Mouse (Mus musculus) embryo, embryonic 9.5 days (tissue): ENCODE measurements at regions not wholly inside any gene's neighbourhood (a gene's known extent, or its start where the extent isn't known, plus 50 kb on each side); places are given as distances from the start of the nearest gene placed in this dataset.

ENCODE experiments used
- DNase-seq: peaks from one replicate; pipeline ENCODE4 v3.0.0-alpha.2; 2017; ENCODE audit errors: extremely low spot score

DNA sequence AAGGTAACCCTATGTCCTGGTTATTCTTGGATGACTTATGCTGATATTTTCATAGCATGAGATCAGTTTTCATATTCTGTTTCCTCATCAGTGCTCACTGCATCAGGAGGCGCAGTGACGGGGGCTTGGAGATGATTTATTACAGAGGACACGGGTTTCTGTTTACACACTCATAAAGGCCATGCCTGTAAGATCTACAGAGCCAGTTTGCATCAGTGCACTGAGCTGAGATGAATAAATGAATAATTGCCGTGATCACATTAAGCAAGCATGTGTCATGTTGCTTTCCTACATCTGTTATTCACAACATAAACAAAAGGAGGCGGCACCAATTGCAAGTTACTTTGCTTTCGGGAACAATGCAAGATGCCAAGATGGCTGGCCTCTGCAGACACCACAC lies 271.6 kb downstream of the Rnf144a start:
- DNase-seq = no peak

GRCm38 (mm10) chr12:26130811-26131210 lies 284.2 kb downstream of the Rnf144a start:
- no peak for DNase-seq

DNA sequence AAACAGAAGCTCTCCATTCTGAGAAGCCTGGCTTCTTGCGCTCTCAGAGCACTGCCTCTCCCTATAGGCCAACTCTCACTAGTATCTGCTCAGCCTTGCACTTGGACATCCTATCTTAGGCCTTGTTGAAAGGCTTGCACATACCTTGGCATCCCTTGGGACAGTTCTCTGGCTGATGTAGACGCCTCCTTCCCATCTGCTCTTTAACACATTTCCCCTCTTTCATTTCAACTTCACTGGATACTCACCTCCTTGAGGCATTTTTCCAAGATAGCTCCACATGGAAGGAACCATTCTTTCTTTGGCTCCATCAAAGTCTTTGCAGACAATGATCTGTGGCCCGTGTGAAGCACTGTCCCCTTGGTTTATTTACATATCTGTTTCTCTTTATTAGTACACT lies 285.0 kb downstream of the Rnf144a start:
- no peak for DNase-seq

GRCm38 (mm10) chr12:26129511-26129910 lies 285.5 kb downstream of the Rnf144a start:
- no peak for DNase-seq

DNA sequence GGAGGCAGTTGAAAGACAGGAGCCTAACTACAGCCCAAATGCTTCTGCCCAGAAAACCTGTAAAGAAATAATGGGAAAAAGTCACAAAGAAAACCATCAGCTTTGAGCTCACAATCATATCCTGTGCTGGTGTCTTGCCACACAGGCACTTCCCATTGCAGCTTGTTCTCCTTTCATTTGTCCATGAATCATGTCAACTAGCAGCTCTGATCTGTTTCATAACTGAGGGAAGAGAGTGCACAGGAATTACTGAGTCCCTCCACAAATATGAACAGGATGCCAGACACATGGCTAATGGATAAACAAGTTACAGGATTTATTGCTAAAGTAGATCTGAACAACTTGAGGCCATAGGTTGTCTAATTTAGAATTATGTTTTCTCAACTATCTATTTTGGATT lies 286.2 kb downstream of the Rnf144a start:
- no peak for DNase-seq

GRCm38 (mm10) chr12:26126260-26126659 lies 288.8 kb downstream of the Rnf144a start:
- no peak for DNase-seq

DNA sequence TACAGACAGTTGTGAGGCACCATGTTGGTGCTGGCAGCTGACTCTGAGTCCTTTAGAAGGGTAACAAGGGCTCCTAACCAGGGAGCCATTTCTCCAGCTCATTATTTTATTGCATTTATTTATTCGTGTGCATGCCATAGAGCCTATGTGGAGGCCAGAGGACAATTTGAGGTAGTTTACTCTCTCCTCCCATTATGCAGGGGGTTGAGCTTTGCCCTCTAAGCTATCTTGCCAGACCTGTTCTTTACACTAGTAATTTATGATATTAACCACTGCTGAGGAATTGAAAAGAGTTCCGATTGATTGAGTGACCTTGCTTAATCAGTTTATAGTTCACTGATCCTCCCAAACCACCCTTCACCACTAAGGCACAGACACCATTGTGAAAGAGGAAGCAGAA lies 290.8 kb downstream of the Rnf144a start:
- DNase-seq = no peak

GRCm38 (mm10) chr12:26115339-26115912 lies 299.6 kb downstream of the Rnf144a start:
- DNase-seq = no peak

DNA sequence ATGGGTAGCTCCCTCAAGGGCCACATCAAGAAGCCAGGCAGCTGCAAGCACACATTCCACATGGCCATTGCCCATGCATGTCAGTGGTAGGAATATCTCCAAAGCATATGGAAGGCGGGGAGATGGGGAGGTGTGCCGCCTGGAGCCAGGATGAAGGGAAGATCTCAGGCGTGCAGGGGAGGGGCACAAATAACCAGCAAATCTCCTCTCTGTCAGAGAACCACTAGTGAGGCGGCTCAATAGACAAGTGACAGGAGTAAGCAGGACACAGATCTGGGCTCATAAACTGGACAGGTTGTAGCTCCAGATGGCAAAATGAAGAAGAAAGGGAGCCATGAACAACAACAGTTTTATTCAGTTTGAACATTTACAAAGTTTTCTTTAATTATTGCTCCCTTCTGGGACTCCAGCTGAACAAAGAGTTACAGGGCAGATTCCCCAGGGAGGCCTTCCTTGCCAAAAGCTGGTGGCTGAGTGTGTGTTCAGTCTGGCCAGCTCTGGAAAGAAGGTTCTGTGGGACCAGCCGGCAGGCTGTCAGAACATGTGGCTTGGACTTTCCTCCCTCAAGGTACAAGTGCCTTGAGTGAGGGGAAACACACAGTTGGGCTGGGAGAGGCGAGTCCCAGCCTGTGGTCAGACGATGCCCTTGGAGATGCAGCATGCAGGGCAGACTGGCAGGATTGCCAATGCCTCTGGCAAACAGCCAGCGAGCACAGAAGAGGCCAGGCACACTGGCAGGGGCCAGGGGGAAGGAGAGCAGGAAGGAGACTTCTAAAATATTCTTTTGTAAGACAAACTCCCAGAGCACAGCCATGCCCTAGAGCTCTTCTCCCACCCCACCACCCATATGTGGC lies 302.7 kb downstream of the Rnf144a start:
- no peak for DNase-seq

- no peak for DNase-seq
These were observed 305.2 kb downstream of the Rnf144a start for GRCm38 (mm10) chr12:26109866-26110265.

- no peak for DNase-seq
These were observed 310.7 kb downstream of the Rnf144a start for GRCm38 (mm10) chr12:26104372-26104771.

GRCm38 (mm10) chr12:26102384-26102783 lies 312.7 kb downstream of the Rnf144a start:
- DNase-seq = no peak

GRCm38 (mm10) chr12:26100140-26100539 lies 314.9 kb downstream of the Rnf144a start:
- no peak for DNase-seq

DNA sequence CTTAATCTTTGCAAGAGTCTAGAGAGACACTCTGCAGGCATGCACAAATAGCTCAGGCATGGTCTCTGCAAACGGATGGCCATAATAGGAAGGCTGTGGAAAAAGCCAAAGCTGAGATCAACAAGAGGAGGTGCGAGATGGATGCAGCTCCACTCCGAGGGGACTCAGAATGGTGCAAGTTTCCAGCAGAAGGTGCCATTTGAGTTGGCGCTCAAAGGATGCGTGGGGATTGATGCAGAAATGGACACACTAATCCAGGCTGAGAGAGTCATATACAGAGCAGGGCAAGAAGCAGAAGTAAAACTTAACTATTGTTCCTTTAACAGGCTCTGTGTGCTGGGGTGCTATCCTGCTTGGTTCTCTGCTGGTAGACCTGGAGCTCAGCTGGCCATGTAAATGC lies 315.9 kb downstream of the Rnf144a start:
- no peak for DNase-seq

DNA sequence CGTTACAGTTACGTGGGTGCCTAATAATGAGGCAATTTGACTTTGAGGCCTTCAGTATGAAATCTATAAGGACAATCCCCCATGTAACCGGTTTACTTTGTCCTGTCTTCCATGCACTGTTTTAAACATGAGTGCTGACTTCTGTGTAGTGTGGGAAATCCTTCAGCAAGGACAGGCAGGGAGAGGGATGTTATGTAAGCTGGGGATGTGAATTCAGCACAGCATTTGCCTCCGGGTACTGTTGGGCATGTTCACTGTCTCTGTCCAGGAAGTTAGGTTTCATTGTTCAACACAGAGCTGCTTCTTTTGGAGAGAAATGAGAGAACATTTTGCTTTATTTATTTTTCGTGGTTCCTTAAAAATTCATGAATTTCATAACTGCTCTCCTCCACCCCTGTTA lies 322.7 kb downstream of the Rnf144a start:
- no peak for DNase-seq

DNA sequence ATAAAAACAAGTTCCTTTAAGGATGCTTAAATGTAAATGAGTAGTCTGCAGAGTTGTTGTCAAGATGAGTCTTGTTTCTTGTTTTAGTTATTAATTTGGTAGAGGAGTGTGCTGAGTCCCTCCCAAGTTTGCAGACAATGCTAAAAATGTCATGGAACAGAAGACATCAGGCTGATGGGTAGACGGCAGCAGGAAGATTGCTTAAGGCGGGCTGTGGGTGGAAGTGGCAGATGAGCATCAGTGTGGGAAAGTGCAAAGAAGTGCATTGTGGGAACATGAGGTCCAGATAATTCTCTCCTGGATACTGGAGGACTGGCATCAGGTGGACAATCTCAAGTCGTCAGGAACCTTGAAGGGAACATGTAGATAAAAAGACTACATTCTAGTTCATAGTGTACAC lies 323.2 kb downstream of the Rnf144a start:
- DNase-seq = no peak

DNA sequence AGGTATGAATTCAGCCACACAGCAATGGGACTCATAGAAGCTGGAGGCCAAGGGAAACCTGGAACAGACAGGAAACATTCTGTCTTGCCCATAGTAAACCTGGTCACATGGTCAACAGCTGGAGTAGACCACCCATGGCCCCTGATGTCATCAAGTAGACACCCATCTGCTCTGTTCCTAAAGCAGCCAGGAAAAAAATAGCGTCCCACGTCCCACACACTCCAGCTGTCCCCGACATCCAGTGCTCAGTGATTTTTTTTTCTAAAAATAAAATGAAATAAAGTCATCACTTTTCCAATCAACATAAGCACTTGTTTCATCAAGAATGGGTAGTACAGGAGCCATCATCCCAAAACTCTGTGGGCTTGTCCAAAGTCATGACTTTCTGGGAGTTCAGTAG lies 326.7 kb downstream of the Rnf144a start:
- DNase-seq = no peak

DNA sequence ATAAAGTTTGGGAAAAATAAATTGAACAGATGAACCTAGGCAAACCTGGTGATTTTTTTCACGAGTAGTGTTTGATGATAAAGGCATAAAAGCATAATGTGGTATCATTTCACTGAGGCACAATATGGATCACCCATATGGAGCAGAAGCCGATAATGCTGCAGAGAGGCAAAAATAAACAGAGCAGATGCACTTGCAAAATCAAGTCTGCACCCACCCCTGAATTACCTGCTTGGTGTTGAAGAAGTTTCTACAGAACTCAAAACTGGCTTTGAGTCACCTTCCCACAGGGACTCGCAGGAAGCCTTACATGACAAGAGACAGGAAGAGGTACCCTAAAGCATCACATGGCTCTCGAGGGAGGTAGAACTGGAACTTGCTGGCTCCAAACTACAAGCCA lies 328.1 kb downstream of the Rnf144a start:
- DNase-seq = no peak

GRCm38 (mm10) chr12:26086414-26086813 lies 328.6 kb downstream of the Rnf144a start:
- no peak for DNase-seq

GRCm38 (mm10) chr12:26079061-26079625 lies 335.9 kb downstream of the Rnf144a start:
- DNase-seq = no peak

DNA sequence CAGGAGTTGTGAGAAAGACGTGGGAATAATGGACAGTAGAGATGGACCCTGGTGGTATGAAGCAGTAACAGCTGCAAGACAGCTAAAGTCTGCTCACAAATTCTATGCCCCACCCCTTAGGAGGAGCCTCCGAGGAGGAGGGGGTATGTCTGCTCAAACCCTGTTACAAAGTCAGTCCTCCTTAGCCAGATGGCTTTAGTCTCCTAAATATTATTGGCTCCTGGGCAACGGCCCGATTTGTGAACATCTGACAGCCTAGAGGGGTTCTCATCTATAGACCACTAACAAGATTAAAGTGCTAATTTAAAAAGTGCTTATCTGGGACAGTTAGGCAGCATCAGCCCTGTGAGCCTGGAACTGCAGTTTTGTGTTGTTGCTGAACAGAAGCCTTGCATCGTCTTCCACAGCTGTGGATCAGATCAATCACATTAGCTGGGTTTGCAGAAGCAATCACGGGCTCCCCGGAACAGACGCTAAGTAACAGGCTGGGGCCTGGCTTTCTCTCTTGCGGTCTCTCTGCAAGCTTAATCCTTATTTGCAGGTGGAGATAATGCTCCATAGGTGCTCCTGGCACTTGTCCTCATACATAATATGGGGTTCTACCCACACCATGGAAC lies 339.3 kb downstream of the Rnf144a start:
- peak; percentile 11 for DNase-seq

- no peak for DNase-seq
These were observed 342.9 kb downstream of the Rnf144a start for GRCm38 (mm10) chr12:26072180-26072579.

DNA sequence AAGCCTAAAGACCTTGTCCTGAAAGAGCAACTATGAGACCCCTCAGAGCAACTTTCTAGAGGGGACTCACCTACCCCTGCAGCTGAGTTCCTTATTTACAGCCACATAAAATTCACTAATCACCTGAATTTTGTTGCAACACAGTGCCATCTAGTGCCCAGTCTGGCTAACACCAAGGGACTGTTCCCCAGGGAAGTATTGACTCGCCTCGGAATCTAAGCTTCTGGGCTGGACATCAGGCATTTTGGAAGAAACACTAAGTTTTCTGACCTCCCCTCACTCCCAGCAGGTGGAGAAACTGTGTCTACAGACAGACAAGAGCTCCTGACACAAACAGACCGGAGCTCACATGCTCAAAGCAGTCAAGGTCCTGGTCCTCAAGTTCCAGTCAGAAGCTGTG lies 343.4 kb downstream of the Rnf144a start:
- peak; percentile 76 for DNase-seq
